Mouse (Mus musculus): ENCODE data around the gene Olfr517.

GRCm38 (mm10) chr7:108903969-108904368 lies 31.8 kb upstream of the Olfr517 start:
- TF ChIP-seq POLR2A (IDR thresholded peaks at IDR 0.05; ENCODE audit: borderline replicate concordance, extremely low read depth, insufficient read depth, insufficient read length, poor library complexity, severe bottlenecking) (no peak), CTCF (IDR thresholded peaks at IDR 0.05; ENCODE audit: borderline replicate concordance, extremely low read depth, insufficient read depth, insufficient read length) (no peak)

Data from brain, embryonic 14.5 days (tissue).